Mouse (Mus musculus) embryo, embryonic 11.5 days (tissue): ENCODE data around the gene Tex46.

Source experiments
- DNase-seq: peaks from one replicate; pipeline ENCODE4 v3.0.0-alpha.2; 2012; ENCODE audit warnings: low read depth, low spot score

The Tex46 gene

DNA sequence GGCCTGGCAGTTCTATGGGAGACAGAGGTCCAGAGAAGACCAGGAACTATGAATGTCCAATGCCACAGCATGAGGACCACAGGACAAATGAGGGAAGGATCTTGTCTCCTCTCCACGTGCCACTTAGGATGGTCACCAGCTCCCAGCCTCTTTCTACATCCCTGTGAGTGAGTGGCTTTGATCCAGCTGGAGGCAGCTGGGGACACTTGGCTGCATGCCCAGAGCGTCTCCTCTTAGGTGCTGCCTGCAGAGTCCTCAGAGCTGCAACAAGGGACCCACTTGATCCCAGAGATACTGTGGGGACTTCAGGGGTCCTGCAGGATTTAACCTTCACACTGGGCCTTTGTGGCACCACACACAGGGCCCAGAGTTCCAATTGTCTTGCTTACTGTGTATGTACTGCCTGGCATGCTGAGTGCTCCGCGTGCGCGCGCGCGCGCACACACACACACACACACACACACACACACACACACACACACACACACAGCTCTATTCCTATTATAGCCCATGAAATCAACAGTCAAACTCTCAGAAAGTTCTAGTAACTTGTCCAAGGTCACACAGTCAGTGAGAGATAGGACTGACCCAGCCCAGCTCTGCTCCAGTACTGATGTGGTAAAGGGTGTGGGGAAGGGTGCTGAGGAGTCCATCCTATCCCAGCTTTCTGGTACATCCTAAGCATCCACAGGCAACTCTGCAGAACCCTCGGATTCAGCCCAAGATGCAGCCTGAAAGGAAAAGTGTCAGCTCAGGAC is 21.2 kb downstream of the Tex46 start:
- no peak for DNase-seq

DNA sequence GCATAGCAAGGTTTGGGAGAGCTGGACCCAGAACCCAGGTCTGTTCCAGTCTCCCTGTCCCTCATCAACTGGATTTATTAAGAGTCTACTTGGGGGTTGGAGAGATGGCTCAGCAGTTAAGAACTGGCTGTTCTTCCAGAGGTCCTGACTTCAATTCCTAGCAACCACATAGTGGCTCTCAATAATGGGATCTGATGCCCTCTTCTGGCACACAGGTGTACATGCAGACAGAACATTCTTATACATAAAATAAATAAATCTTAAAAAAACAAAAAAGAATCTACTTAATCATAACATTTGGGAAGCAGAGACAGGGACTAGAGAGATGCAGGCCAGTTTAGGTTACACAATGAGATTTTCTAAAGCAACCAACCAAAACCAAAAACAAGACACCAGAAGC is 25.8 kb downstream of the Tex46 start:
- DNase-seq: no peak

DNA sequence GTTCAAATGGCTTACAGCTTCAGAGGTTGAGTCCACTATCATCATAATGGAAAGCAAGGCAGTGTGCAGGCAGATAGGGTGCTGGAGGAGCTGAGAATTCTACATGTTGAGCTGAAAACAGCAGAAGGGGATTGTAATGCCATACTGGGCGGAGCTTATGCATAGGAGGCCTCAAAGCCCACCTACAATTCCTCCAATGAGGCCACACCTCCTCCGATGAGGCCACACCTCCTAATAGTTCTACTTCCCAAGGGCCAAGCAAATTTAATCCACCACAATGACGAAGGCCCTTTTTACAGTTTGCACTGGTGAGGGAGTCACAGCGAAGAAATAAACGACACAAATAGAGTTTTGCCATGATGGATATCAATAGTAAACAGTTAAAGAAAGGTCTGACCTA is 26.3 kb downstream of the Tex46 start:
- no peak for DNase-seq

- no peak for DNase-seq
These were observed 26.8 kb downstream of the Tex46 start for GRCm38 (mm10) chr4:136636983-136637562.

DNA sequence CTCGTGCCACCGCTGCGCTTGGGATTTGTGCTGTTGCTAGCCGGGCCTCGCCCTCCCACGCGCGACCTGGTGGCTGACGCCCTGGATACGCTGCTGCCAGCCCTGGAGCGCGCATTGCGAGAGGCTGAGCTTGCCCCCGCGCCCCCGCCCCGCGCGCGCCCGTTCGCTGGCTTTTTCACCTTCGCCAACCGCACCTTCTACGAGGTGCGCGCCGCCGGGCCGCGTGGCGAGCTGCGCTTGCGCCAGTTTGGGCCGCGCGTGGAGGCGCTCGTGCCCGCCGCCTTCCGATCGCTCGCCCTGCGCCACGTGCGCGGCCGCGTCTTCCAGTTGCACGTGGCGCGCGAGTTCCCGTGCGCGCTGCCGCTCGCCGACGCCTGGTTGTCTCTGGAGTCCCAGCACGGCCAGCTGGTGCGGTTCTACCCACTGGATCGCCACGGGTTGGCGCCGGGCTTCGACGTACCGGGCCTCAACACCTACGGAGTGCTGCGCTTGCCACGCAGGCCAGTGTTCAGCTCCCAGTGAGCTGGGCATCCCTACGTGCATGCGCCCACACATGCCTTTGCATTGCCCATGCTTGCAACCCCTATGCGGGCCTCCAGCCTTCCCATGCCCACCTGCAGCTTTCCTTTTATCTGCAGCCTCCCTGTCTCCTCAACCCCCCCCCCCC is 27.5 kb downstream of the Tex46 start:
- no peak for DNase-seq

GRCm38 (mm10) chr4:136638230-136638750 is 28.1 kb downstream of the Tex46 start:
- DNase-seq: no peak

GRCm38 (mm10) chr4:136638890-136639289 is 28.7 kb downstream of the Tex46 start:
- no peak for DNase-seq

DNA sequence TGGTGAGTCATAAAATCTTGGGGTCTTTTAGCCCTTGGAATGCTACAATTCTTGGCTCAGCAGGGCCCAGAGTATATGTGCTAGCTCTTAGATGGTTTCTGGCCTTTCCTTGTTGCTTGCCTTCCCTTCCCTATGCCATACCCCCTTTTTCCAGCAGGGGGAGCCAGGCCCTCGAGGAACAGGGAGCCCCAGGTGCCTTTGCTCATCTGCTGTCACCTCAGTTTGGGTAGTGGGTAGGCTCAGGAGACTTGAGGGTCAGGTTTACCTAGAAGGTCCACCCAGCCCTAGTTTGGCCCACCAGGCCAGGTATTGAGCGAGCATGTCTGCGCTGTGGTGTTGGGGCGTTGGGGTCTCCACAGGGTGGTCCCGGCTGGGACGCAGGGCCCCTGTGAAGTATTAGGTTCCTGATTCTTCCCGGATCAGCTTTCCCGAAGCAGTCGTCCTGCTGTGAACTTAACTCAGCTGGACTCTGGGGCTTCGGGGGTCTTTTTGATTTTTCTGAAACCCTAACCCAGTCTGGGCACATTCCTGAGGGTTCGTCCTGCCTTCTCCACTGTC is 38.8 kb downstream of the Tex46 start:
- DNase-seq: peak; percentile 73

DNA sequence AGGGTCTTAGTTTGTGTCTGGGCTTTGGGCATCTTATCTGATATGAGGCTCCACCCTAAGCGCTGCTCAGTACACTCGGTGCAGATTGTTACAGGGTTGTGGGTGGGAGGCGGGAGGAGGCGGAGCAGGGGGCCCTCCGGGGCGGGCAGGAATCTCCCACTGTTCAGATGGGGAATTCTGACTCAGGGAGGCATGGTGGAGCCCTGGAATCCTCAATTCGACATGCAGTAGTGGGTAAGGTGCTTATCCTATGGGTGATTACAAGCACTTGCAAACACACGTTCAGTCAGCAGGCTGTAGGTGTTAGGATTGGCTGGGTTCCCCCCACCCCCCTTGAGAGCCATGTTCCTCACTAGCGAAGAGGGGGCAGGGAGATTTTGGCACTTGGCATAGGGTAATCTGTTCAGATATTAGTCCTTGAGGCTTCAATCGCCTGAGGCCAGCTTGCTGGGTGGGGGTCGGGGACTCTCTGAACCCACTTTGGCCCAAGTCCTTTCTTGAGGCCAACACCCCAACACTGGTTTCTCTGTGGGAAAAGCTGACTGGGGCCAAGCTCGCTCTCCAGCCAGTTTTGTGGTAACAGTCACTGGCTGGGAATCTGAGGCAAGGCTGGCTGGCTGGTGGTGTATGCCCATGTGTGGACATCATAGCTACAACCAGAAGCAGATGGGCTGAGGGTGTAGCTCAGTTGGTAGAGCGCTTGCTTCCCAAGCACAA is 39.4 kb downstream of the Tex46 start:
- DNase-seq: no peak

GRCm38 (mm10) chr4:136650261-136650660 is 40.0 kb downstream of the Tex46 start:
- DNase-seq: no peak

DNA sequence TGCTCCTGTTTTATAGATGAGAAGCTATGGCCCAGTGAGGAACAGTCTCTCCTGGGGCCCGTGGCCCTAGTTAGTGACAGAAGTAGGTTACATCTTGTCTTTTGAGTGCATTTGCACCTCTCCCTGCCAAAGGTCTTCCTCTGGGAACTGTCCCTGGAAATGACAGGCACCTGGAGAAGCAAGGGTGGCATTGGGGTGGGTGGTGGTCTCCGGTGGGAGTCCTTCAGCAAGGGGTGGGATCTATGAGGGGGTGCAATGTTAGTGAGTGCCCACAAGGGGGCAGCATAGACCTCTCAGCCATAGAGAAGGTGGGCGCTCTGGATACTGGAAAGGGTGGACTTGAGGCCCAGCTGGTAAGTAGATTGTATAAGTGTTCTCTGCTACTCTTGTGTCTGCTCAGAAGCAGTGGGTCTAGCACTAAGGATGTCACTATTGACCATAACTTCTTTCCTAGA is 41.1 kb downstream of the Tex46 start:
- DNase-seq: peak; percentile 46

DNA sequence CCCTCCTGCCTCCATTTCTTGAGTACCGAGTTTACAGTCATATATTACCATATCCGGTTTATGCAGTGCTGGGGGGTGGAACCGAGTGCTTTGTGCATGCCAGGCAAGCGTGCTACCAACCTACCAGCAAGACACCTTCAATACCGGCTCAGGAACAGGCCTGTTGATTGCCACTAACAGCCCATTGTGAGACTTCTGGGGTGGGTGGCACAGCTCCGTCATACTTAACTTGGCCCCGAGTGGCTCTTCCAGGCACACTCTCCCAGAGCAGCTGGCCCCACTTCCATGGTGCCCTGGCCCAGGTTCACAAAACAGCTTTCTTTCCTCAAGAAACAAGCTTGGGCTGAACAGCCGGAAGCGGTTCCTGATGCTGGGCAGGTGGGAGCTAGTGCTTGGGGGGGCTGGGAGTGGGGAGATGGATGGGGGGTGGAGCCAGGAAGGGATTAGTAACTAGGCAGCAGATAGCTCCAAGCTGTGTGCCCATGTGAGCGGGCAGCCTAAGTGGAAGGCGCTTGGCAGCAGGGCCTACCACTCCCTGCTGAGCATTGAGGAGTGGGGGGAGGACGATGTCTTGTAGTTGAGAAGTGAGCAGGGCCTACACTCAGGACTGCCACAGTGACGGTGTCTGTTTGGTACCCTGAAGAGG is 41.8 kb downstream of the Tex46 start:
- no peak for DNase-seq

DNA sequence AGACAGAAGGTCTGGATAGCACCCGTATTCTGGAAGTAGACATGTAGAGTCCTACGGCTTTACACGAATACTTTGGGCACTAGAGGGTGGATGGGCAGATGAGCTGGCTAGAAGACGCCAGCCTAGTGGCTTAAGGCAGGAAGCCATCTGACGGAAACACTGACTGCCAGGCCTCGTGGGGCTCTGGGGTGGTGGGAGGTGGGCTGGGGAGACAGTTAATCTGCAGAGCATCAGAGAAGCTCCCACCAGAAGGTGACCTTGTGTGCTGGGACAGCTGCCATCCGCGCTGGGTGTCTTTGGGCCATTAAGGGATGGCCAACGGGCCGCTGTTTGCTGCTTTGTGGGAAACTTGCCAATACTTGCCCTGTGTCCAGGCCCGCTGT is 42.3 kb downstream of the Tex46 start:
- no peak for DNase-seq

DNA sequence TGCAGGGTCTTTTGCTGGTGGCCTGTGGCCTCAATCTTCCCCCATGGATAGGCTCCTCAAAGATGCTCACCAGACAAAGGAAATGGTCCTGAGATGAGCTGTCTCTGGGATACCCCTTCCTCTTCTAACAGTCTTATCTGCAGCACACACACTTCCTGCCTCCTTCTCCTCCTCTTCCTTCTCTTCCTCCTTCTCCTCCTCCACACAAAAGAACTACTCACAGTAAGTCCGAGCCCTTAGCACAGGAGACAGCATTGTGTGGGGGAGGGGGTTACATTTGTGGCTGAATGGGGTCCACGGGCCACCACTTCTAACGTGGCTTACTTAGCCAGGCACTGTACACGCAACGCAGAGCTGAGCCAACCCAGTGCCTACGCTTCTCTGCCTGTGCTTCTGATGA is 42.8 kb downstream of the Tex46 start:
- no peak for DNase-seq

DNA sequence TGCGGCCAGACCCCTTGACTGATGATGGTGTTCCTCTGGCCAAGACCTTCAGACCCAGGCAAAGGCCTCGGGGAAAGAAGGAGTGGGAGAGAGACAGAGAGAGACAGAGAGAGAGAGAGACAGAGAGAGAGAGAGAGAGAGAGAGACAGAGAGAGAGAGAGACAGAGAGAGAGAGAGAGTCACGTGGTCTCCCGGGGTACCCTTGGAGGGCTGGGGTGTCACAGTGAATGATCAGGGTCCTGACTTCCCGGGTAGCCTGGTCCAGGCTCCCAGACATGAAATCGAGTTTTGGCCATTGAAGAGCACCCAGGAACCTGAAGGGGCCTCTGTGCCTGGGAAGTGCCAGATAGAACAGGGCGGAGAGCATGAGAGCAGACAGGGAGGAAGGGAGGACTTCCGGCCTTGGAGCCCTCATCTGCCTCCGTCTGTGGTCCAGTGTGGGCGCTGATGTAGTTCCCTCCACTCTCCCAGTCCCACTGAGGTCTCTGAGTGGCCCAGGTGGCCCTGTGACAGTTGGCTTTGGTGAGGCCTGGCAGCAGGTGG is 43.5 kb downstream of the Tex46 start:
- no peak for DNase-seq

DNA sequence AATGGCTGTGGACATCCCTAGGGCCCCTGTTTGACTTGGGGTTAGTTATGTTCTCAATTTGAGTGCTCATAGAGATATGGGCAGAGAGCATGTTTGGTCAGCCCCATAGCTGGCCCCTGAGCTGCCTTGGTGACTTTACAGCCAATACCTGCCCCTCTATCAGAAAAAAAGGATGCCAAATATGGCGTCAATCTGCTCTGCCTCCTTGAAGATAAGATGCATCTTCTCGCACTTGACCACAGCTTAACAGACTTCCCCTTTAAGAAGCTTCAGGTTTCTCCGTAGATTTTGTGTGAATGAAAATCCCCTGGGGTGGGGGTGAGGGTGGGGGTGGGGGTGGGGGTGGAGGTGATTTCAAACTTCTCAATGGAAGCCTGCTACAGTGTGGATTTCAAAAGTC is 47.7 kb downstream of the Tex46 start:
- DNase-seq: no peak
